In the genomic region with DNA sequence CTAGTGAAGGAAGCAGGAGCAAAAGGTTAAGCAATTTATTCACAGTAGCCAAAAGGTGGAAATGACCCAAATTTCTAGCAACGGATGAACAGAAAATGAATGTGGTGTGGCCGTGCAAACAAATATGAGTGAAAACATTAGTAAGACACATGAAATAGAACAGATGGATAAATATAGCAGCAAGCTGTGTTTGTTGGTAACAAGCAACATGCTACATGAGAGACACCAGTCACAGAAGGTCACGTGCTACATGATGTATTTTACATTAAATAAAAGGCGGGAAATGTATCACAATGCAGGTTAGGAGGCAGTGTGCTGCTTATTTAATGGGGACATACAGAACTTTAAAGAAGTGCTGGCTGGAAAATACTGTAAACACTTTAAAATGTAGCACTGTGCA, we compare ENCODE assay signal across 27 mouse cellular contexts.
"Had no signal": no experiment of that assay in that cellular context is flagged by ENCODE, and none has a peak within 500 bp of the region (broad histone marks: within the 10 kb centered on the region; RNA-seq: fewer than 3 reads in every experiment).

No protein-coding gene starts in this region.

- H3K27ac ChIP-seq: gastrocnemius, adult 2 months; heart, embryonic 13.5 days; heart, embryonic 15.5 days; hindbrain, embryonic 13.5 days; hindbrain, embryonic 15.5 days; hindbrain, postnatal 0 days; kidney, embryonic 15.5 days; kidney, postnatal 0 days; limb, embryonic 13.5 days; limb, embryonic 15.5 days; liver, embryonic 12.5 days; liver, embryonic 14.5 days had no signal

- H3K36me3 ChIP-seq: heart, embryonic 13.5 days; heart, embryonic 15.5 days; hindbrain, embryonic 13.5 days; hindbrain, embryonic 15.5 days; kidney, embryonic 15.5 days; limb, embryonic 13.5 days; limb, embryonic 15.5 days; liver, embryonic 12.5 days had no signal

- H3K4me2 ChIP-seq: heart, embryonic 11.5 days; heart, embryonic 13.5 days; heart, embryonic 15.5 days; hindbrain, embryonic 13.5 days; hindbrain, embryonic 15.5 days; kidney, embryonic 15.5 days; limb, embryonic 13.5 days; limb, embryonic 15.5 days; liver, embryonic 12.5 days had no signal

- H3K9me3 ChIP-seq: heart, embryonic 13.5 days; heart, embryonic 15.5 days; hindbrain, embryonic 13.5 days; hindbrain, embryonic 15.5 days; kidney, embryonic 15.5 days; limb, embryonic 13.5 days; limb, embryonic 15.5 days; liver, embryonic 12.5 days had no signal

- DNase-seq: gastrocnemius, adult 2 months; gastrocnemius, postnatal 10 days; gastrocnemius, postnatal 25 days; heart, adult 18-20 months; heart, postnatal 14 days; heart, postnatal 36 days; kidney, adult 11 months; kidney, adult 2 months; kidney, adult 9 months; kidney, postnatal 14 days; kidney, postnatal 36 days; layer of hippocampus, adult 9-11 months; layer of hippocampus, postnatal 36 days; left cerebral cortex, postnatal 4 days had no signal

- ATAC-seq: hindbrain, postnatal 0 days; intestine, embryonic 16.5 days; liver, embryonic 12.5 days had no signal

- H3K9ac ChIP-seq: heart, embryonic 13.5 days; heart, embryonic 15.5 days; hindbrain, embryonic 13.5 days; hindbrain, embryonic 15.5 days; kidney, embryonic 15.5 days; limb, embryonic 13.5 days; limb, embryonic 15.5 days; liver, embryonic 12.5 days; liver, embryonic 14.5 days had no signal

- H3K4me1 ChIP-seq: heart, embryonic 13.5 days; heart, embryonic 15.5 days; hindbrain, embryonic 13.5 days; hindbrain, embryonic 15.5 days; kidney, embryonic 15.5 days; limb, embryonic 13.5 days; limb, embryonic 15.5 days; liver, embryonic 12.5 days had no signal

- H3K4me3 ChIP-seq: gastrocnemius, adult 2 months; heart, embryonic 13.5 days; heart, embryonic 15.5 days; hindbrain, embryonic 13.5 days; hindbrain, embryonic 15.5 days; kidney, embryonic 15.5 days; limb, embryonic 13.5 days; limb, embryonic 15.5 days; liver, embryonic 12.5 days had no signal

- H3K27me3 ChIP-seq: heart, embryonic 13.5 days; heart, embryonic 15.5 days; hindbrain, embryonic 13.5 days; hindbrain, embryonic 15.5 days; kidney, embryonic 15.5 days; limb, embryonic 13.5 days; limb, embryonic 15.5 days; liver, embryonic 12.5 days had no signal
